Comparison of ENCODE assay signal across 27 mouse cellular contexts in the genomic region with DNA sequence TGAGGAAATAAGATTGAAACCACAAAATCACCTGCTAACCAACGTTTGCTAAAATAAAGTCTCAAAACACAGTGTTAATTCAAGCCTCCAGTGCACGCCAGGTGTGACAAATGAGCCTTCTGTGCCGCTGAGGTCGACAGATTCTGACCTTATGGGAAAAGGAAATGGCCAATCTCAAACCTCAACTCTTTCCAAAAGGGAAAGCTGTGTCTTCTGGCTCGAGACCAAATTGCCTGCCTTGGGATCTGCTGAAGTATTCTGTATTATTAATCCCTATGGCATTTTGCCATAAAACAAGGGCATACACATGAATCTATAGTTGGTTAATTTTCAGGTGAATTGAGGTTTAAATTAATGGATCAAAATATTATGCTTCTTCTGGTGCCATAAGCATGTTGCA.
DNase-seq lines count a peak whose midpoint lies in the region; ATAC-seq and TF ChIP-seq lines count a peak whose summit lies in the region.
"Had no signal": no experiment of that assay in that cellular context is flagged by ENCODE, and none has a peak within 500 bp of the region (broad histone marks: within the 10 kb centered on the region; RNA-seq: fewer than 3 reads in every experiment).

No protein-coding gene starts in this region.

- WGBS in hindbrain, postnatal 0 days, result 45% methylated on average over 5 of the region's 5 CpGs
- 70% methylated on average over 5 of the region's 5 CpGs for WGBS in hindbrain, embryonic 11.5 days
- 79% methylated on average over 5 of the region's 5 CpGs for WGBS in midbrain, postnatal 0 days
- WGBS in midbrain, embryonic 10.5 days, result 75% methylated on average over 5 of the region's 5 CpGs

- H3K27me3 ChIP-seq in hindbrain, postnatal 0 days (ENCODE audit: insufficient read depth, low read length), result no peaks in the 10 kb centered on the region
- no peaks in the 10 kb centered on the region for H3K27me3 ChIP-seq in hindbrain, embryonic 11.5 days (ENCODE audit: control insufficient read depth, insufficient read depth, low read length)
- no peaks in the 10 kb centered on the region for H3K27me3 ChIP-seq in midbrain, postnatal 0 days (ENCODE audit: insufficient read depth, low read length)
- no peaks in the 10 kb centered on the region for H3K27me3 ChIP-seq in midbrain, embryonic 10.5 days (ENCODE audit: low read depth, poor library complexity, severe bottlenecking)
- H3K27me3 ChIP-seq: forebrain, embryonic 13.5 days; heart, embryonic 13.5 days; hindbrain, embryonic 15.5 days; kidney, embryonic 15.5 days; lung, embryonic 15.5 days; midbrain, embryonic 12.5 days; neural tube, embryonic 13.5 days; Patski had no signal

- H3K4me3 ChIP-seq in hindbrain, postnatal 0 days (ENCODE audit: low read length), result no peak overlapping the region
- H3K4me3 ChIP-seq in hindbrain, embryonic 11.5 days (ENCODE audit: low read depth, low read length), result no peak overlapping the region
- no peak overlapping the region for H3K4me3 ChIP-seq in midbrain, postnatal 0 days (ENCODE audit: low read depth, low read length)
- no peak overlapping the region for H3K4me3 ChIP-seq in midbrain, embryonic 10.5 days
- H3K4me3 ChIP-seq: forebrain, embryonic 13.5 days; heart, embryonic 13.5 days; hindbrain, embryonic 15.5 days; kidney, embryonic 15.5 days; lung, embryonic 15.5 days; midbrain, embryonic 12.5 days; neural tube, embryonic 13.5 days had no signal

- H3K27ac ChIP-seq in hindbrain, postnatal 0 days, result no peak overlapping the region
- no peak overlapping the region for H3K27ac ChIP-seq in hindbrain, embryonic 11.5 days (ENCODE audit: low read depth, low read length)
- H3K27ac ChIP-seq in midbrain, postnatal 0 days (ENCODE audit: low read depth, low read length), result no peak overlapping the region
- H3K27ac ChIP-seq in midbrain, embryonic 10.5 days (replicated peaks), result no peak overlapping the region
- H3K27ac ChIP-seq: forebrain, embryonic 13.5 days; heart, embryonic 13.5 days; hindbrain, embryonic 15.5 days; kidney, embryonic 15.5 days; liver, embryonic 14.5 days; lung, embryonic 15.5 days; midbrain, embryonic 12.5 days; neural tube, embryonic 13.5 days had no signal

- peak; percentile 63 to 73 for DNase-seq in cerebellum, postnatal 14 days
- DNase-seq in cerebellum, adult 18-20 months, result no peak
- peak; percentile 61 for DNase-seq in hindbrain, postnatal 0 days (ENCODE audit: low spot score)
- no peak for DNase-seq in hindbrain, embryonic 11.5 days (ENCODE audit: low spot score)
- DNase-seq in midbrain, postnatal 0 days (ENCODE audit: low spot score), result peak; percentile 48
- DNase-seq in midbrain, embryonic 10.5 days (ENCODE audit: low spot score), result no peak
- no peak for DNase-seq in spleen, postnatal 4 days (ENCODE audit: low spot score in 2 of 2)
- DNase-seq: adrenal gland, postnatal 10 days; cerebellum, adult 11-12 months; gastrocnemius, postnatal 10 days; heart, postnatal 10 days; kidney, adult 18-20 months; kidney, postnatal 36 days; liver; lung, postnatal 36 days; right cerebral cortex, postnatal 4 days; thymus, adult 2 months; thymus, postnatal 36 days had no signal

- no peak for ATAC-seq in hindbrain, postnatal 0 days
- no peak for ATAC-seq in hindbrain, embryonic 11.5 days (ENCODE audit: low FRiP score)
- ATAC-seq in midbrain, postnatal 0 days (ENCODE audit: low FRiP score), result no peak
- ATAC-seq: forebrain, embryonic 13.5 days had no signal

- no peaks in the 10 kb centered on the region for H3K36me3 ChIP-seq in hindbrain, postnatal 0 days (ENCODE audit: insufficient read depth, low read length)
- no peaks in the 10 kb centered on the region for H3K36me3 ChIP-seq in hindbrain, embryonic 11.5 days (ENCODE audit: control insufficient read depth, insufficient read depth, low read length)
- no peaks in the 10 kb centered on the region for H3K36me3 ChIP-seq in midbrain, postnatal 0 days (ENCODE audit: insufficient read depth, low read length)
- H3K36me3 ChIP-seq in midbrain, embryonic 10.5 days, result no peaks in the 10 kb centered on the region
- H3K36me3 ChIP-seq: heart, embryonic 13.5 days; hindbrain, embryonic 15.5 days; kidney, embryonic 15.5 days; lung, embryonic 15.5 days; midbrain, embryonic 12.5 days; neural tube, embryonic 13.5 days had no signal

- no peak overlapping the region for H3K4me2 ChIP-seq in hindbrain, postnatal 0 days (ENCODE audit: low read depth, low read length)
- no peak overlapping the region for H3K4me2 ChIP-seq in hindbrain, embryonic 11.5 days (replicated peaks; ENCODE audit: low read depth, low read length)
- H3K4me2 ChIP-seq in midbrain, postnatal 0 days (ENCODE audit: low read depth, low read length, poor library complexity, severe bottlenecking), result no peak overlapping the region
- H3K4me2 ChIP-seq: forebrain, embryonic 13.5 days; heart, embryonic 13.5 days; hindbrain, embryonic 15.5 days; kidney, embryonic 15.5 days; lung, embryonic 15.5 days; midbrain, embryonic 12.5 days; neural tube, embryonic 13.5 days had no signal

- H3K9ac ChIP-seq in hindbrain, postnatal 0 days (replicated peaks; ENCODE audit: low read length), result no peak overlapping the region
- H3K9ac ChIP-seq in hindbrain, embryonic 11.5 days (ENCODE audit: low read depth, low read length), result no peak overlapping the region
- no peak overlapping the region for H3K9ac ChIP-seq in midbrain, postnatal 0 days (replicated peaks; ENCODE audit: low read length, poor library complexity, severe bottlenecking)
- H3K9ac ChIP-seq: forebrain, embryonic 13.5 days; heart, embryonic 13.5 days; hindbrain, embryonic 15.5 days; kidney, embryonic 15.5 days; liver, embryonic 14.5 days; lung, embryonic 15.5 days; midbrain, embryonic 12.5 days; neural tube, embryonic 13.5 days had no signal

- H3K9me3 ChIP-seq in hindbrain, postnatal 0 days (ENCODE audit: low read length), result no peaks in the 10 kb centered on the region
- no peaks in the 10 kb centered on the region for H3K9me3 ChIP-seq in hindbrain, embryonic 11.5 days (ENCODE audit: control insufficient read depth, low read length)
- H3K9me3 ChIP-seq in midbrain, postnatal 0 days (ENCODE audit: low read length), result no peaks in the 10 kb centered on the region
- H3K9me3 ChIP-seq in midbrain, embryonic 10.5 days (replicated peaks), result no peaks in the 10 kb centered on the region
- H3K9me3 ChIP-seq: forebrain, embryonic 13.5 days; heart, embryonic 13.5 days; hindbrain, embryonic 15.5 days; kidney, embryonic 15.5 days; lung, embryonic 15.5 days; midbrain, embryonic 12.5 days; neural tube, embryonic 13.5 days had no signal

- 0 out of 2 replicates have a peak, but pooled peaks cover 3% of the 10 kb centered on the region for H3K4me1 ChIP-seq in hindbrain, postnatal 0 days (ENCODE audit: insufficient read depth, low read length)
- no peaks in the 10 kb centered on the region for H3K4me1 ChIP-seq in hindbrain, embryonic 11.5 days (replicated peaks; ENCODE audit: control insufficient read depth, insufficient read depth, low read length)
- no peaks in the 10 kb centered on the region for H3K4me1 ChIP-seq in midbrain, postnatal 0 days (ENCODE audit: insufficient read depth, low read length)
- H3K4me1 ChIP-seq in midbrain, embryonic 10.5 days, result no peaks in the 10 kb centered on the region
- H3K4me1 ChIP-seq: kidney, embryonic 15.5 days; lung, embryonic 15.5 days; midbrain, embryonic 12.5 days; neural tube, embryonic 13.5 days had no signal

- no peak for TF ChIP-seq CTCF in hindbrain, postnatal 0 days (IDR thresholded peaks at IDR 0.05; ENCODE audit: low read depth)
- no peak for TF ChIP-seq CTCF in midbrain, postnatal 0 days (IDR thresholded peaks at IDR 0.05)

Comparison
In these comparisons a context has a peak if more than half of its experiments do, and no peak if none do; other contexts are left out.
1. DNase-seq: peak in cerebellum, postnatal 14 days (2 of 2), hindbrain, postnatal 0 days (single experiment) and midbrain, postnatal 0 days (single experiment); none in cerebellum, adult 18-20 months (0 of 2), hindbrain, embryonic 11.5 days (single experiment), midbrain, embryonic 10.5 days (single experiment) and spleen, postnatal 4 days (0 of 2).